Mouse (Mus musculus): ENCODE results near the gene Kcnmb2.

GRCm38 (mm10) chr3:32052596-32052995, 150.3 kb downstream of the Kcnmb2 start:
- TF ChIP-seq POLR2A (IDR thresholded peaks at IDR 0.05; ENCODE audit: borderline replicate concordance, insufficient read depth, low read length) (no peak), CTCF (IDR thresholded peaks at IDR 0.05; ENCODE audit: borderline replicate concordance, insufficient read depth, low read depth, low read length) (no peak)

Data from cerebellum, adult 2 months (tissue).